Mouse (Mus musculus) brain, embryonic 14.5 days (tissue): ENCODE measurements around the gene Cry2. TPM values are rescaled to one million over a fixed set of nuclear protein-coding genes. Genes with fewer than 3 reads are reported as not detected.

Experiments
- DNase-seq: peaks from one replicate; pipeline ENCODE4 v3.0.0-alpha.2; 2011; ENCODE audit warnings: low read depth
- CTCF ChIP-seq: fragments of 200-500 bp; IDR thresholded peaks from 2 replicates; pipeline ENCODE4 v1.5.1; 2012; ENCODE audit warnings: inconsistent platforms, mild to moderate bottlenecking, moderate library complexity, borderline replicate concordance; ENCODE audit not compliant: insufficient read depth, insufficient read length; ENCODE audit errors: extremely low read depth
- POLR2A ChIP-seq: fragments of 200-500 bp; IDR thresholded peaks from 2 replicates; pipeline ENCODE4 v1.6.1; 2012; ENCODE audit warnings: mild to moderate bottlenecking, inconsistent platforms, borderline replicate concordance; ENCODE audit not compliant: poor library complexity, insufficient read depth, insufficient read length, severe bottlenecking; ENCODE audit errors: extremely low read depth
- polyA plus RNA-seq: library from polyadenylated mRNA; depleted of rRNA; stranded (reverse); fragments of >200 nt; gene quantifications from 2 replicates; pipeline ENCODE4 v1.2.3, GENCODE M21; 2012

Gene Cry2
- polyA plus RNA-seq, 1 experiment, result 31.1 TPM

GRCm38 (mm10) chr2:92403776-92404319 is 30.0 kb downstream of the Cry2 start:
- TF ChIP-seq CTCF (no peak), POLR2A (no peak)
- no peak for DNase-seq

- no peak for DNase-seq
Observed at GRCm38 (mm10) chr2:92402591-92403326, 31.1 kb downstream of the Cry2 start.

GRCm38 (mm10) chr2:92401091-92401561 is 32.7 kb downstream of the Cry2 start, which contains the start of gene Mapk8ip1:
TSS of gene Mapk8ip1 (minus strand) at chr2:92401263.
- peak; percentile 68 for DNase-seq
- no peak for TF ChIP-seq POLR2A
- TF ChIP-seq CTCF, result no peak

More at GRCm38 (mm10) chr2:92402591-92403326, 31.1 kb downstream of the Cry2 start:
- TF ChIP-seq CTCF (no peak), POLR2A (no peak)

- no peak for DNase-seq
Observed at GRCm38 (mm10) chr2:92400682-92401081, 33.2 kb downstream of the Cry2 start.

GRCm38 (mm10) chr2:92399877-92400276 is 34.0 kb downstream of the Cry2 start:
- peak; percentile 33 for DNase-seq

More at GRCm38 (mm10) chr2:92400682-92401081, 33.2 kb downstream of the Cry2 start:
- no peak for TF ChIP-seq POLR2A
- TF ChIP-seq CTCF, result no peak

- no peak for DNase-seq
- no peak for TF ChIP-seq POLR2A
Observed at GRCm38 (mm10) chr2:92397436-92397835, 36.4 kb downstream of the Cry2 start.

- TF ChIP-seq CTCF (no peak), POLR2A (no peak)
- DNase-seq, result no peak
Observed at GRCm38 (mm10) chr2:92395535-92395934, 38.3 kb downstream of the Cry2 start.

- TF ChIP-seq POLR2A (no peak), CTCF (no peak)
- DNase-seq, result peak; percentile 83
Observed at GRCm38 (mm10) chr2:92392318-92393264, 41.3 kb downstream of the Cry2 start.

- TF ChIP-seq POLR2A (no peak), CTCF (no peak)
- no peak for DNase-seq
Observed at GRCm38 (mm10) chr2:92391703-92392317, 42.0 kb downstream of the Cry2 start.

GRCm38 (mm10) chr2:92391116-92391515 is 42.7 kb downstream of the Cry2 start:
- DNase-seq, result no peak
- TF ChIP-seq CTCF, result no peak
- TF ChIP-seq POLR2A, result no peak
